Mouse (Mus musculus): ENCODE results near the gene Mrgpra2a.
"Not testable (repeated sequence)": the region's sequence is repeated elsewhere in the genome, so short reads cannot be mapped to it uniquely, and the experiment has no call there.

DNA sequence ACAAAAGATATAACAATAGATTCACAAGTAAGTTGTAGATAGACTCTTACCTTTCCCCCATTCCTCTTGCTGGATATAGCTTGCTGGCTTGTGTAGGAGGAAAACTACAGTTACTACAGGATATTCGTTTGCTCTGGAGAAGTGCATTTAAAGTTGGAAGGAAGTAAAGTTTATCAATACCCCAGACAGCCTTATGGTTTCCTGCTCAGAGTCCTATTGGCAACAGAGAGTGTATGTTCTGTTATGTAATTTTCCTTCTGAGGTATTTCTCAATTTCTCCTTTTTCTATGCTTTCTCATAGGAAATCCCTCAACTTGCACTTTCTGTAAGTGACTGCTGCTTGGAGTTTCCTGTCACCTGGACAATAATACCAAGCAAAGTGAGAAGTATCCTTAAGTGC lies 37.5 kb upstream of the Mrgpra2a start:
- TF ChIP-seq CTCF (IDR thresholded peaks at IDR 0.05; ENCODE audit: low read depth, low read length); POLR2A (IDR thresholded peaks at IDR 0.05; ENCODE audit: borderline replicate concordance, low read depth, low read length): not testable (repeated sequence)
